Mouse (Mus musculus): ENCODE data around the gene Zbtb7a. TPM values are rescaled to one million over a fixed set of nuclear protein-coding genes. Genes with fewer than 3 reads are reported as not detected.

The Zbtb7a gene
- polyA plus RNA-seq, 1 experiment from 2014 or later: 25.5 TPM

- H3K27me3 ChIP-seq (ENCODE audit: control insufficient read depth, insufficient read depth, low read length): no peaks in the 10 kb centered on the region; the same call in 1 of the 2 replicates
- H3K4me2 ChIP-seq (ENCODE audit: low read depth, low read length): peak overlapping the region; percentile 94
- peak overlapping the region; percentile 87 for H3K4me3 ChIP-seq (ENCODE audit: low read length)
- 0% methylated on average over 75 of the region's 89 CpGs for WGBS
- H3K27ac ChIP-seq (ENCODE audit: low read length): peak overlapping the region; percentile 97
- no peaks in the 10 kb centered on the region for H3K36me3 ChIP-seq (ENCODE audit: control insufficient read depth, insufficient read depth)
- peak; percentile 88 for ATAC-seq (replicated peaks; ENCODE audit: extremely low read depth, insufficient read depth, low FRiP score)
- H3K4me1 ChIP-seq (ENCODE audit: control insufficient read depth, insufficient read depth, low read length): peaks cover 56% of the 10 kb centered on the region
- peak overlapping the region; percentile 92 for H3K9ac ChIP-seq (ENCODE audit: low read length)
- H3K9me3 ChIP-seq (replicated peaks; ENCODE audit: control insufficient read depth, low read length): no peaks in the 10 kb centered on the region
Measured at GRCm38 (mm10) chr10:81137252-81138130, 2.5 kb downstream of the Zbtb7a start.

- Histone ChIP-seq H3K4me2 (ENCODE audit: low read depth, low read length) (peak overlapping the region; percentile 94), H3K36me3 (ENCODE audit: control insufficient read depth, insufficient read depth) (no peaks in the 10 kb centered on the region), H3K27me3 (ENCODE audit: control insufficient read depth, insufficient read depth, low read length) (no peaks in the 10 kb centered on the region; the same call in 1 of the 2 replicates), H3K4me3 (ENCODE audit: low read length) (peak overlapping the region; percentile 87), H3K9me3 (replicated peaks; ENCODE audit: control insufficient read depth, low read length) (no peaks in the 10 kb centered on the region), H3K4me1 (ENCODE audit: control insufficient read depth, insufficient read depth, low read length) (peaks cover 61% of the 10 kb centered on the region), H3K27ac (ENCODE audit: low read length) (peak overlapping the region; percentile 94), H3K9ac (ENCODE audit: low read length) (peak overlapping the region; percentile 92)
- ATAC-seq (replicated peaks; ENCODE audit: extremely low read depth, insufficient read depth, low FRiP score): no peak
- 0% methylated on average over 22 of the region's 24 CpGs for WGBS
Measured at GRCm38 (mm10) chr10:81138131-81138782, 3.2 kb downstream of the Zbtb7a start.

- Histone ChIP-seq H3K27ac (ENCODE audit: low read length) (peak overlapping the region; percentile 94), H3K27me3 (ENCODE audit: control insufficient read depth, insufficient read depth, low read length) (no peaks in the 10 kb centered on the region; the same call in 1 of the 2 replicates), H3K36me3 (ENCODE audit: control insufficient read depth, insufficient read depth) (peaks cover 3% of the 10 kb centered on the region), H3K4me2 (ENCODE audit: low read depth, low read length) (peak overlapping the region; percentile 94), H3K4me1 (ENCODE audit: control insufficient read depth, insufficient read depth, low read length) (peaks cover 60% of the 10 kb centered on the region), H3K9me3 (replicated peaks; ENCODE audit: control insufficient read depth, low read length) (no peaks in the 10 kb centered on the region), H3K9ac (ENCODE audit: low read length) (peak overlapping the region; percentile 92), H3K4me3 (ENCODE audit: low read length) (peak overlapping the region; percentile 87)
- WGBS: 52% methylated on average over 11 of the region's 11 CpGs
- no peak for ATAC-seq (replicated peaks; ENCODE audit: extremely low read depth, insufficient read depth, low FRiP score)
Measured at GRCm38 (mm10) chr10:81138821-81139528, 4.0 kb downstream of the Zbtb7a start.

- H3K4me1 ChIP-seq (ENCODE audit: control insufficient read depth, insufficient read depth, low read length): peaks cover 55% of the 10 kb centered on the region
- peak overlapping the region; percentile 92 for H3K9ac ChIP-seq (ENCODE audit: low read length)
- no peaks in the 10 kb centered on the region; the same call in 1 of the 2 replicates for H3K27me3 ChIP-seq (ENCODE audit: control insufficient read depth, insufficient read depth, low read length)
- no peak overlapping the region; the same call in 1 of the 2 replicates for H3K27ac ChIP-seq (ENCODE audit: low read length)
- H3K9me3 ChIP-seq (replicated peaks; ENCODE audit: control insufficient read depth, low read length): no peaks in the 10 kb centered on the region
- peaks cover 9% of the 10 kb centered on the region for H3K36me3 ChIP-seq (ENCODE audit: control insufficient read depth, insufficient read depth)
- peak overlapping the region; percentile 87 for H3K4me3 ChIP-seq (ENCODE audit: low read length)
- H3K4me2 ChIP-seq (ENCODE audit: low read depth, low read length): peak overlapping the region; percentile 94
- 73% methylated on average over 4 of the region's 4 CpGs for whole genome bisulfite sequencing
- no peak for ATAC-seq (replicated peaks; ENCODE audit: extremely low read depth, insufficient read depth, low FRiP score)
Measured at GRCm38 (mm10) chr10:81139529-81139846, 4.5 kb downstream of the Zbtb7a start.

GRCm38 (mm10) chr10:81140005-81140404 lies 5.0 kb downstream of the Zbtb7a start:
- WGBS: 43% methylated on average over 8 of the region's 8 CpGs
- peak overlapping the region; percentile 25 for H3K27ac ChIP-seq (ENCODE audit: low read length)
- peaks cover 51% of the 10 kb centered on the region for H3K4me1 ChIP-seq (ENCODE audit: control insufficient read depth, insufficient read depth, low read length)
- no peaks in the 10 kb centered on the region for H3K27me3 ChIP-seq (ENCODE audit: control insufficient read depth, insufficient read depth, low read length)
- peak overlapping the region; percentile 94 for H3K4me2 ChIP-seq (ENCODE audit: low read depth, low read length)
- peaks cover 14% of the 10 kb centered on the region for H3K36me3 ChIP-seq (ENCODE audit: control insufficient read depth, insufficient read depth)
- peak overlapping the region; percentile 56 for H3K9ac ChIP-seq (ENCODE audit: low read length)
- peak overlapping the region; percentile 87 for H3K4me3 ChIP-seq (ENCODE audit: low read length)
- H3K9me3 ChIP-seq (replicated peaks; ENCODE audit: control insufficient read depth, low read length): no peaks in the 10 kb centered on the region
- no peak for ATAC-seq (replicated peaks; ENCODE audit: extremely low read depth, insufficient read depth, low FRiP score)

- H3K4me1 ChIP-seq (ENCODE audit: control insufficient read depth, insufficient read depth, low read length): peaks cover 46% of the 10 kb centered on the region
Measured at GRCm38 (mm10) chr10:81140717-81141454, 5.9 kb downstream of the Zbtb7a start.

GRCm38 (mm10) chr10:81141455-81142210 lies 6.6 kb downstream of the Zbtb7a start:
- peak overlapping the region; percentile 41 for H3K27ac ChIP-seq (ENCODE audit: low read length)
- H3K4me2 ChIP-seq (ENCODE audit: low read depth, low read length): peak overlapping the region; percentile 94
- 70% methylated on average over 7 of the region's 7 CpGs for WGBS

More at GRCm38 (mm10) chr10:81140717-81141454, 5.9 kb downstream of the Zbtb7a start:
- H3K27ac ChIP-seq (ENCODE audit: low read length): peak overlapping the region; percentile 41
- H3K4me2 ChIP-seq (ENCODE audit: low read depth, low read length): peak overlapping the region; percentile 94
- no peaks in the 10 kb centered on the region for H3K27me3 ChIP-seq (ENCODE audit: control insufficient read depth, insufficient read depth, low read length)
- 38% methylated on average over 10 of the region's 10 CpGs for WGBS
- H3K4me3 ChIP-seq (ENCODE audit: low read length): peak overlapping the region; percentile 87
- no peaks in the 10 kb centered on the region for H3K9me3 ChIP-seq (replicated peaks; ENCODE audit: control insufficient read depth, low read length)
- peak overlapping the region; percentile 56 for H3K9ac ChIP-seq (ENCODE audit: low read length)
- no peak for ATAC-seq (replicated peaks; ENCODE audit: extremely low read depth, insufficient read depth, low FRiP score)
- peaks cover 23% of the 10 kb centered on the region for H3K36me3 ChIP-seq (ENCODE audit: control insufficient read depth, insufficient read depth)

GRCm38 (mm10) chr10:81142551-81142981 lies 7.5 kb downstream of the Zbtb7a start:
- Histone ChIP-seq H3K4me3 (ENCODE audit: low read length) (no peak overlapping the region), H3K4me1 (ENCODE audit: control insufficient read depth, insufficient read depth, low read length) (peaks cover 46% of the 10 kb centered on the region), H3K36me3 (ENCODE audit: control insufficient read depth, insufficient read depth) (peaks cover 32% of the 10 kb centered on the region), H3K27ac (ENCODE audit: low read length) (peak overlapping the region; percentile 7; the same call in 1 of the 2 replicates), H3K4me2 (ENCODE audit: low read depth, low read length) (no peak overlapping the region), H3K27me3 (ENCODE audit: control insufficient read depth, insufficient read depth, low read length) (no peaks in the 10 kb centered on the region), H3K9ac (ENCODE audit: low read length) (peak overlapping the region; percentile 32; the same call in 1 of the 2 replicates), H3K9me3 (replicated peaks; ENCODE audit: control insufficient read depth, low read length) (no peaks in the 10 kb centered on the region)
- 70% methylated on average over 5 of the region's 5 CpGs for WGBS
- no peak for ATAC-seq (replicated peaks; ENCODE audit: extremely low read depth, insufficient read depth, low FRiP score)

More at GRCm38 (mm10) chr10:81141455-81142210, 6.6 kb downstream of the Zbtb7a start:
- peaks cover 25% of the 10 kb centered on the region for H3K36me3 ChIP-seq (ENCODE audit: control insufficient read depth, insufficient read depth)
- H3K4me3 ChIP-seq (ENCODE audit: low read length): no peak overlapping the region
- no peaks in the 10 kb centered on the region for H3K27me3 ChIP-seq (ENCODE audit: control insufficient read depth, insufficient read depth, low read length)
- no peak for ATAC-seq (replicated peaks; ENCODE audit: extremely low read depth, insufficient read depth, low FRiP score)
- peak overlapping the region; percentile 56 for H3K9ac ChIP-seq (ENCODE audit: low read length)
- H3K9me3 ChIP-seq (replicated peaks; ENCODE audit: control insufficient read depth, low read length): no peaks in the 10 kb centered on the region
- peaks cover 46% of the 10 kb centered on the region for H3K4me1 ChIP-seq (ENCODE audit: control insufficient read depth, insufficient read depth, low read length)
